Mouse (Mus musculus) megakaryocyte, adult 5-6 weeks (primary cell): ENCODE data around the gene Ubap1l. TPM values are rescaled to one million over a fixed set of nuclear protein-coding genes. Genes with fewer than 3 reads are reported as not detected.

Experiments used
- ATAC-seq: 2 replicates; pipeline ENCODE4 v1.8.0; 2016; ENCODE audit warnings: mild to moderate bottlenecking, inconsistent platforms; ENCODE audit not compliant: poor library complexity, severe bottlenecking
- total RNA-seq, 2 experiments: library from RNA; stranded (forward) in 1 of 2; stranded (reverse) in 1 of 2; fragments of 153-499, 151-499 nt in 1 of 2; fragments of 221-1000, 200-1000 nt in 1 of 2; gene quantifications; 2 replicates each; pipeline versions ENCODE4 v1.2.3 to v1.2.4; 2015 to 2017

The Ubap1l gene
- total RNA-seq, 2 experiments from 2014 or later = 0.58 TPM; not detected in 1

DNA sequence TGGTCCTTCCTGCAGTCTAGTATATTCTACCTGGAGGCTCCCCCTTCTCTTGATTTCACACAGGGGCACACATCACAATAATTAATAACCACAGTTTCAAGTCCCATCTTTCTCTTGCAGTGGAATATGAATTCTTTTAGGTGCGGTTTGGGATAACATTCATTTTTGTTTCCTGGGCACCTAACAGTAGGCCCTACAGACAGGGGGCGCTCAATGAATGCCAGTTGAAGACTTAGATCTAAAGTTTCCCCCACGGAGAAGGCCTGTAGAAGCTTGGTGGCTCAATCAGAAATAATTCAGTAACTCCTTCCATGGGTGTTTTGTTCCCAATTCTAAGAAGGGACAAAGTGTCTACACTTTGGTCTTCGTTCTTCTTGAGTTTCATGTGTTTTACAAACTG is 11.6 kb downstream of the Ubap1l start:
- ATAC-seq = no peak

DNA sequence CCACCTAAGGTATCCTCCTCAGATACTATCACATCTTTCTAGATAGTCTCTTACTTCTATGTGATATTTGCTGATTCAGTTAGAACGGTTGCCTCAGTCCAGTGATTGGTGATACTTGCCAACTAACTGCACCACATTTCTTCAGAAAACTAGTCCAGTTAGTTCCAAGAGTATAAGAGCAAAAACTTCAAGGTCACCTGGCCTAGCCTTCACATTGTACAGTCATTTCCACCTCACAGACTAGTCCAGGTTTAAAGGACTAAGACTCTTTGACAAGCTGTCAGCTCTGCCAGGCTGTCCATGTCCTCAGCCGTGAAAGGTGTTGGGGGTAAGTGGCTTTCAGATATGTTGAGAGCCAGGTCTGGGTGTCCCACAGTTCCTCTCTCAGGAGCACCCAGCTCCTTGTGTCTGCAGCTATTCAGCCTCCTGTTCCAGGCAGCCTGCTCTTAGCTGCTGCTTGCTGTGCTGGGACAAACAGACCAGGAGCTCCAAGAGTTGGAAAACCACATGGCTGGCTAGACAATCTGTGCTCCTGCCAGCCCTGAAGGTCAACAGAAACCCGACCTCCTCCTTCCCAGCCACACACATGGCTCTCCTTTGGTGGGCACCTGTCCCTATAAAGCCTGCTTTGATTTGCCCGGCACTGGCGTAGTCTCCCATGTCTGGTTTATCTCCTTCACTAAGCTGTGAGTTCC is 13.8 kb downstream of the Ubap1l start:
- no peak for ATAC-seq

DNA sequence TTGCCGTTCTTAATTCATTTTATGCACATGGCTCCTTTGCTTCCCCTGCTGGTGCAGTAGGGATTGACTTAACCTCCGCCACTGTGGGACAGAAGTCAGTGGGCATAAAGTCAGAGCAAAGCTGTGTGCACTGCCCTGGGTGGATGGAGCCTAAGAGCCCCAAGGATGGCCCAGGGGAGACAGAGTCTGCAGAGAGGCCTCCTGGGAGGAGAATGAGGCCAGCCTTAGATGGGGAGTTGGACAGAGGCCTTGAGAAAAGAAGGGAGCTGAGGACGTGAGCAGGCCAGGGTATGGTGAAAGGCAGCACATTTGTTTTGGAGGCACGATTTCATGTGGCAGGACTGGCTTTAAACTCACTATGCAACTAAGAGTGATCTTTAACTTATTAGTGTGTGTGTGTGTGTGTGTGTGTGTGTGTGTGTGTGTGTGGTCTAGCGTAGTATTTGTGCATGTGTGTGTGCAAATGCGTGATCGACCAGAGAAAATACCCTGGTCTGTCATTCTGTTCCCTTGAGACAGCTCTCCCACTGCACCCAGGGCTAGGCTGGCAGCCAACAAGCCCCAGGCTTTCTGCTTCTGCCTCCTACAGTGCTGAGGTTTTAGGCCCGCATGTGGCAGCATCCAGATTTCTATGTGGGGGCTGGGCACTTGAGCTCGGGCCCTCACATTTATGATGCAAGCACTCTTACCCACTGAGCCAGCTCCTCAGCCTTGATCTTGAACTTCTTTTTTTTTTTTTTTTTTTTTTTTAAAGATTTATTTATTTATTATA is 14.5 kb downstream of the Ubap1l start:
- ATAC-seq = no peak

DNA sequence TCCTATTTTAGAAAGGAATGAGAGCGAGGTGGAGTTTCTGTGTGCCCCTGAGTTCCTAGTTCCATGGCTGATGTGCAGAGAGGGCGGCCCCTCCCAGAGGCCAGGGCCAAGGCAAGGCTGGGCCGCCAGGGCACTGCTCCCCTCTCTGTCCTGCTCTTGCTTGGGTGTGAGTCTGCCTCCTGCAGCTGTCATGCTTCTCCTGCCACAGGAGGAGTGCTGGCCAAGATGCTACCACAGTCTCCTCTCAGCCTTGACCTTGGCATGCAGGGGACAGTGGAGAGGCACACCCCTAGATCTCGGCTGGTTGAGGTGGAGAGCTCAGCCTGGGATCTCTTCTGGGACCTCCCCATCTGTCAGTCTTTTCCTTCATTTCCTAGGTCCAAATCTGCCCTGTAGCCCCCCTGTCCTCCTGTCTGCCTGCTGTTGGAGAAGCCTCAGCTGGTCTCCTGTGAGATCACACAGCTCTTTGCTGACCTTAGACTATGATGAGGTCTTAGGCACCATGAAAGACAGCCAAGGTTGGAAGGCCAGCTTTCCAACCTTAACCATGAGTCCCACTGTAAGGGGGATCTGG is 20.3 kb downstream of the Ubap1l start:
- no peak for ATAC-seq

DNA sequence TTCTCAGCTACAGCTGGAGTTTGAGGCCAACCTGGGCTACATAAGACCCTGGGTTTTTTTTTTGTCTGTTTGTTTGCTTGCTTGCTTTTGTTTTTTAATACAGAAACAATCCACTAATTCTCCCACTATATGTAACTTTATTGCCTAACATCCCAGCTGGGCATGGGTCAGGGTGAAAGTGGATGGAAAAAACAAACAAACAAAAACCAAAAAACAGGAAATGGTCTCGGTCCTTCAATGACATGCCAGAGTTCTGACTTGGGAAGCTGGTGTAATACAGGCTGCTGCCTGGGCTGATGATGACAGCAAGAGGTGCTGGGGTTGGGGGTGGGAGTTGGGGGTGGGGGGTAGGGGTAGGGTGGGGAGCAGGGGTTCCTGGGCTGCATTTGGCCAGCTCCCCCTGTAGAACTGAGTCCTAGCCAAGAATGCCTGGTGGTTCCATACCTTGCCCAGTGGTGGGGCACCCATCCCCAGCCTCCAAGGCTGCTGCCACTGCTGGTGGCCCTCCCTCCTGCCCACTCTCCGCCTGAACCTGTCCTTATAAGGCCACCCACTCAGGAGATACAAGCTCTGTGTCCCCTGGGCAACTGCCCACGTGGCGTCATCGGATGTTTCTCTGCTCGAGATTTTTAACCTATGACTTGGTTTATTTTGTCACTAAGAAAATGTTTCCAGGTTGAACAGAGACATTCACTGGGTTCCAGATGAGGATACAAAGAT is 21.4 kb downstream of the Ubap1l start:
- ATAC-seq = no peak

DNA sequence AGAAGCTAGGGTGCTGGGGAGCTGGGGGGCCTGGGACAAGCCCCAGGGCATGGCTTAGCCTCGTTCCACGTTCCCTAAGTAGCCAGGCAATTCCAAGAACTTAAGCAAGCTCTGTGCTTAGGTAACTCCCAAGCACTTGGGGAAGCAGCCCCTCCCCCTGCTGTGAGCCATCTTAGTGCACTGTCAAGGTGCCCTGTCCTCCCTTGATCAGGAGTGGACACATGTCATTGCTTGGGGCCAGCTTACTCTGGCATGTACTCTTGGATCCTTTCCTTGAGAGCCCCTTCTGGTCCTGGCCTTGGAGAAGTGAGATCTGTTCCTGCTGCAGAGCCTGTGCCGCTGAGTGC is 21.9 kb downstream of the Ubap1l start:
- ATAC-seq = no peak

DNA sequence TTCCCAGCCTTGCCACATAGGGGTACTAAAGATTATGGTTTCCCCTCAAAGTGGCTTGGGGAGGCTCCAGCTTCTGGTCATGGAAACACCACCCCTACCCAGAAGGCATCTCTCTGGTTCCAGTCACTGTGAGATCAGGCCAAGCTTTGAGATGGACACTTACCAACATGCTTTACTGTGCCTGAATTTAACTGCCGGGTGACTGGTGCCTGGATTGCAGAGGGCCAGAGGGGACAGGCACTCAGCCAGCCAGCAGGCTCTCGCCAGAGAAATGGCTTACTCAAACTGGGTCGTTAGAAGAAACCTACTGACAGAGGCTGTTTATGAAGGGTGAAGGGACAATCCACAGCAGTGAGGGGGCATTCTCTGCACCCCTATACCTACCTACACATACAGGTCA is 23.4 kb downstream of the Ubap1l start:
- no peak for ATAC-seq

DNA sequence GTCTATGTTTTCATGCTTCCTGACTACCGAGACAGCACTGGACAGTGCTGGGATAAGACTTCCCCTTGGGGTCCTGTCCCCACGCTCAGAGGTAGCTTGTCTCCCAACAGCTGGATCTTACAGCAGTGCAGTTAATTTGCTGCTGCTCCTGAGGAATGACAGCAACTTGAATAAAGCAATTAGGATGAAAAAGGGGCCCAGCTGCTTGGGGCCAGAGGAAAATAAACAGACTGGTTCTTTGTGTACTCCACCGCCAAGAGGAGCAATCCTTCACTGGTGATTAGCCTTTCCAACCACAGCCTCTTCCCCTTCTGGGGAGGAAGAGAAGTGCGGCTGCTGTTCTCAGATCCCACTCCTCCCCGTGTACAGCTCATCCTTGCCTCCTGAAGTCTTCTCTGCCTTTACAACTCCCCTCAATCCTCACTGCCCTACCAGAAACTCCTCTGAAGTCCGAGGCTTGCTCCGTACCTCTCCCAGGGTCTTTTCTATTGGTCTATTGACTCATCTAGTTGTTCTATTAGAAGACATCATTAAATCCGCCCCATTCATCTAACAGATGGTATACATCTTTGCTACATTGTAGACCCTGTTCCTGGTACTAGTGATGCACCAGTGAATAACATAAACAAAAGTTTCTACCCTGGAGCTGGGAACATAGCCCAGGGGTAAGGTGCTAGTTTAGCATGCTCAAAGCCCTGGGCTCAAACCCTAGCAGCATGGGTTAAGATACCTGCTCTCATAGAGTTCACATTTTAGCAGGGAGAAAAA is 25.7 kb downstream of the Ubap1l start:
- no peak for ATAC-seq

DNA sequence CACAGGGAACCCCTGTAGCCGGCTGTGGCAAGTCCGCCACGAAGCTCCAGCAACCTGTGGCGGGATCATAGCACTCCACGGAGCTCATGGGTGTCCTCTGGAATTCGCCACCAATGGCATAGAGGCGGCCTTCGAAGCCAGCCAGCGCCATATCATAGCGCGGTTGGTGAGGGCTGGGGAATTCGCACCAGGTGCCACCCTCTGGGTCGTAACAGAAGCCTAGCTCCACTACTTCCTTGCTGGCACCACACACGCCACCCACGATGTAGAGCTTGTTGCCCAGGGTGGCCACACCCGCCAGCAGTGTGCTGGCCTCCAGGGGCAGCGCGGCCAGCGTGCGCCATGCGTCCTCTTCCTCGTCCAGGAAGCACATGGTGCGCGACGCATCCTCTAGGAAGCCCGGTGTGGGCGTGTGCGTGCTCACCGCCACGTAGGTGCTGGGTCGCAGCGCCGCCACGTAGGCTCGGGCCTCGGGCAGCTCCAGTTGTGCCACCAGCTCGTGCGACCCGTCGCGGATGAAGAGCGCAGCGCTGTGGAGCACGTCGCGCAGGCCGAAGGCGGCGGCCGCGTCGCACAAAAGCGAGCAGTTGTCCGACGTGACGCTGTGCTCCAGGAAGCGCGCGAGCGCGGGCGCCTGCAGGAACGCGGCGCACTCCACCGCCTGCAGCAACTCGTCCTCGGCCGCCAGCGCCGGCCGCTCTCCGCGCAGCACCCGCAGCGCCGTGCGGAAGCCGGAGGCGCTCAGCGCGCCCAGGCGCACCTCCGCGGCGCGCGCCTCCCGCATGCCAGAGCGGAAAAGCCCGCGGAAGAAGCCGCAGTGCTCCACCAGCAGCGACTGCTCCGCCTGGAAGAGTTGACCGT is 30.1 kb downstream of the Ubap1l start:
- no peak for ATAC-seq

DNA sequence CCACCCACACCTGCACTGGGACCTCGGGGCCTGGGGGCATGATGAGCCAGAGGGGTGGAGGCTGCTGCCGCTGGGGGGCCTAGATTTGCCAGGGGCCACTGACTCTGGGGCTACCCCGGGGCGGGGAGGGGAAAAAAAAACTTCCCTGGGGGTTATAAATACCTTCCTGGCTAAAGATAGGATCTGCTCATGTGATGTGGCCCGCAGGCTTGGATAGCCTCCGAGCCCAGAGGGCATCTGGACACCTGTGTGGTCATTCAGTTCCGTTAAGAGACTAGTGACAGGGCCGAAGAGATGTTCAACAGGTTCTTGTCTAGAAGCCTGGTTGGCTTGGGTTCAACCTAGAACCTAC is 30.7 kb downstream of the Ubap1l start, which contains the start of gene Kbtbd13:
Gene Kbtbd13 (minus strand): TSS at position 40 of the 352 bp plus-strand sequence.
- no peak for ATAC-seq

DNA sequence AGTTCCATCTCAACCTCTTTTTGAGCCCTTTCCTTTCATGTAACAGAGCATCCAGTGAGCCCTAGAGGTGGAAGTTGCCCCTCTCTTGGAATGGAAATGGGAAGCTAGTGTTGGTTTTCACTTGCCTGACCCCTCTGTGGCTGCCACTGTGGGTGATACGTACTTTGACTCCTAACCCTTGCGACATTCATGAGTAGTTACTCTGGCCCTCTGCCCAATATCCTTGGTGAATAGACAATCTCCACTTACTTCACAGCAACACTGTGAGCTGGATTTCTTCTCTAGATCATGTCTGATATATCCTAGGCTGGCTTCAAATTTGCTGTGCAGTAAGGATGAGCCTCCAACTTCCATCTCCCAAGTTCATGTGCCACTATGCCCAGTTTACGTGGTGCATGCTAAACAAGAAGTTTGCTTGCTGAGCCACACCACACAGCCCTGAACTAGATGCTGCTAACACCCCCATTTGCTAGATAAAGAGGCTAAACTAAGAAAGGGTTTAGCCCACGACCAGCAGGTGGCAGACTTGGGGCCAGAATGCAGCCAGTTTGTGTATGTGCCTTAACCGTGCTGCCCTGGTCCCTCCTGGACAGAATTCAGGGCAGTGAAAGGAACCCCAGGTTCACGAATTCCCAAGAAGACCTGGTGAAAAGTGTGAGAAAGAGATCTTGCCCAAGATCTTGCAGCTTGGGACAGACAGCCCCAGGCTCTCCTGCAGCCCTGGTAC is 32.0 kb downstream of the Ubap1l start:
- peak; percentile 43; the same call in 1 of the 2 replicates for ATAC-seq

DNA sequence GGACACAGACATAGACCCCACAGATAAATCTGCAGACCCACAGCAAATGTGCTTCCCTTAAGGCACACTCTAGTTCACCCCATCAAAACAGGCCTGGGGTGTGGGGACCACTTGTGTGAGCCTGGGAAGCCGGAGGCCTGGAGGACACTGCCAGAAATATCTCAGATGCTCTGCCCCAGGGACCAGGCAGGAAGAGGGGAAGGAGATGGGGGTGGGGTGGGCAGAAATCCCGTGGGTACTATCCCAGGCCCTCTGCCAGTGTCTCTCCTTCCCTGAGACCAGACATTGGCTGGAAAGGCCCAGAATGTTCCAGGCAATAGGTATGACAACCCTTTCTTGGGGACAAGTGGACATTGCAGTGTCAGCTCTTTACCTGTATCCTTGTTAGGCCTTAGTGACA is 32.8 kb downstream of the Ubap1l start:
- no peak for ATAC-seq

DNA sequence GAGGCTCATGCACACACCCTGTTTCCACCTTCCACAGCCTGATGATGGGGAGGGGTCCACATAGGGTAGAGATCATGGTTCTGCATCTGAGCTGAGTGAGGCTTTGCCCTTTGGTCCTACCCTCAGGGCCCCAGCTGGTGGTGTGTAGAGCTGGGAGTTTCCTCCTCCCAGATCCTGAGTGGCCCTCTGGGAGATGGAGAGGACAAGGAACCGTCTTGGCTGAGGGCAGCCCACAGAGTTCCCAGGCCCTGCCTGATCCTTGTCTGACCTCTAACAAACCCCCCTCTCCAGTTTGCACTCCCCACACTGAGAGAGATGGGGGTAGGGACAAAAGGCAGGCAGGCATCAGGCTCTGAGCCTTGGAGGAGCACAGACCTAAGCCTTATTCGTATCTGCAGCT is 33.5 kb downstream of the Ubap1l start:
- no peak for ATAC-seq

DNA sequence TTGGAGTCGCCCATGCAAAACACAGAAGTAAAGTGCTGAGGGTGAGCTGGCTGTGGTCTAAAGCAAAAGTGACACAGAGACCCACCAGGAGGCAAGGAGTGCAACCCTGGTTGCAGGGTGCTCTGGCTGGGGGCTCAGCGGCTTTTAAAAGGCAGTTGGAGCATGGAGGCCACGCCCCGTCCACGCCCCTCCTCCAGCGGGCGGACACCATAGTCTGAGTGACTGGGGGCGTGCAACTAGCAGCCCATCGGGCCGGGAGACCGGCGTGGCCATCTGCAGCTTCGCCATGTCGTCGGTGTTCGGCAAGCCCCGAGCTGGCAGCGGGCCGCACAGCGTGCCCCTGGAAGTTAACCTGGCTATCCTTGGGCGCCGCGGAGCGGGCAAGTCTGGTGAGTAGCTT is 37.4 kb downstream of the Ubap1l start, which contains the start of gene Rasl12:
Gene Rasl12 (plus strand): TSS at position 228 of the 400 bp plus-strand sequence.
- ATAC-seq = peak; percentile 56

DNA sequence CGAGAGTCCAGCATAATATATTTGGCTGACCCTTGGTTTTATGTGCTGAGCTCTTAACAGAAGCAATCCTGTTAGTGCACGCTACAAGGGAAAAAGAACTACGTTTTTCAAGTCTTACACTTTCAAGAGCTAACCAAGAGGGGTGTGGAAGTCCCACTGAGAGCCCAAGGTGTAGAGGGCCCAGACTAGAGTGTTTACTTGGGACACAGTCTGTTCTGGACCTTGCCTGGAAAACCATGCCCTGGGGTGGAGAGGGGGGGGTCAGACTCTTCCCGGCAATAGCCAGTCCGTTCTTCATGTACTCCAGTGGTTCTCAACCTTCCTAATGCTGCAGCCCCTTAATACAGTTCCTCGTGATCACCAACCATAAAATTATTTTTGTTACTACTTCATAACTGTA is 39.1 kb downstream of the Ubap1l start:
- ATAC-seq = no peak

DNA sequence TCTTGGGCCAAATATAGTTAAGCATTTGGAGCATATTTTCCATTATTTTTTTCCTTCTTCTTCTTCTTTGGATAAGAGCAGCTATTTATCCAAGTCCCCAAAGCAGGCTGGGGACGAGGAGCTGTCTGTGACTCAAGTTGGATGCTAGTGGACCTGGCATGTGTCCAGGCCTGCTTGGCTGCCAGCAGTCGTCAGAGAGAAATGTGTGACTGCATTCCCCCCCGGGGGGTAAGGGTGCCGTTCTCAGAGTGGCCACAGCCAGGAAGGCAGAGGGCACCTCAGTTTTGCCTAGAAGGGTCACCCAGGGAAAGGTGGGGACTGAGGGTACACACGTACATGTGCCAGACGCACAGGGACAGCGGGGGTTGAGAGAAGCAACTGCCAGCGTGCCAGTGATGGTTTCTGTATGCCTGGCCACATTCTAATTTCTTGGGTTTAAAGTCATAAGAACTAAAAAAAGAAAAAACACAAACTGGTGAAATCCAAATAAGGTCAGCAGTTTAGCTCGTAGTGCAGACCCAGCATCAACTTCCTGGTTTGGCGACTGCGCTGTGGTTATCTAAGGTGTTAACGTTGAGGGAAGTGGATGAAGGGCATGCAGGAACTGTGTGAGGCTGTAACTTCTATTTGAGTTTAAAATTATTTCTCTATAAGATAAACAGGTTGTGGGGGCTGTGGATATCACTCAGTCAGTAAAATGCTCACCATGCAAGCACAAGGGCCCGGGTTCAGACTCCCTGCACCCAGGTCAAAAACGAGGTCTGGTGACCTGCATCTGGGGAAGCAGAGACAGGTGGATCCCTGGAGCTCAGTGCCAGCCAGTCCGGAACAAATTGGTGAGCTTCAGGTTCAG is 43.7 kb downstream of the Ubap1l start:
- peak; percentile 57 for ATAC-seq

DNA sequence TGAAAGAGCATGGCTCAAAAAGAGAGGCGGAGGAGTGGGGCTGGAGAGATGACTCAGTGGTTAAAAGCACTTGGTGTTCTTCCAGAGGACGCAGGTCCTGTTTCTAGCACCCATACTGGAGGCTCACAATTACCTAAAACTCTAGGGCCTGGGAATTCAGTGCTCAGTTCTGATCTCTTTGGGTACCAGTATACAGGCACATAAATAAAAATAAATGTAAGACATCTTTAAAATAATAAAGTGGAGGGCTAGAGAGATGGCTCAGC is 44.3 kb downstream of the Ubap1l start:
- ATAC-seq = no peak

DNA sequence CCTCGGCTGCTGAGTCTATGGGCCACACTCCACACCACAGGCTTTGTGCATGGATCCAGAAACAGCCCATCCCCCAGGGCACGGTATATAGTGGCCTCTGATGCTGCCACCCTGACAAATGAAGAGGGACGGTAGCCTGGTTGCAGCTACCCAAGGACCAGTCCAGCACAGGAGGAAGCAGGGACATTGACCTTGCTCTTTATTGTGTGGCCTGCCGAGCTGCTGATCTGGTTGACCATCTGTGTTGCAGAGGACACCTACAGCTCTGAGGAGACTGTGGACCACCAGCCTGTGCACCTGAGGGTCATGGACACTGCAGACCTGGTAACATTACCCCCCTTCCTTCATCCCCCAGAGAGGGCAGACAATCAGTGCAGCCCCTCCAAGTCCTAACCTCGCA is 46.5 kb downstream of the Ubap1l start:
- ATAC-seq = no peak
